Mouse (Mus musculus): ENCODE data around the gene Txlnb. TPM values are rescaled to one million over a fixed set of nuclear protein-coding genes. Genes with fewer than 3 reads are reported as not detected.
"Not testable (repeated sequence)": the region's sequence is repeated elsewhere in the genome, so short reads cannot be mapped to it uniquely, and the experiment has no call there.

Gene Txlnb
- under 1 TPM; 0.34 to 0.67 TPM for total RNA-seq (2021)

DNA sequence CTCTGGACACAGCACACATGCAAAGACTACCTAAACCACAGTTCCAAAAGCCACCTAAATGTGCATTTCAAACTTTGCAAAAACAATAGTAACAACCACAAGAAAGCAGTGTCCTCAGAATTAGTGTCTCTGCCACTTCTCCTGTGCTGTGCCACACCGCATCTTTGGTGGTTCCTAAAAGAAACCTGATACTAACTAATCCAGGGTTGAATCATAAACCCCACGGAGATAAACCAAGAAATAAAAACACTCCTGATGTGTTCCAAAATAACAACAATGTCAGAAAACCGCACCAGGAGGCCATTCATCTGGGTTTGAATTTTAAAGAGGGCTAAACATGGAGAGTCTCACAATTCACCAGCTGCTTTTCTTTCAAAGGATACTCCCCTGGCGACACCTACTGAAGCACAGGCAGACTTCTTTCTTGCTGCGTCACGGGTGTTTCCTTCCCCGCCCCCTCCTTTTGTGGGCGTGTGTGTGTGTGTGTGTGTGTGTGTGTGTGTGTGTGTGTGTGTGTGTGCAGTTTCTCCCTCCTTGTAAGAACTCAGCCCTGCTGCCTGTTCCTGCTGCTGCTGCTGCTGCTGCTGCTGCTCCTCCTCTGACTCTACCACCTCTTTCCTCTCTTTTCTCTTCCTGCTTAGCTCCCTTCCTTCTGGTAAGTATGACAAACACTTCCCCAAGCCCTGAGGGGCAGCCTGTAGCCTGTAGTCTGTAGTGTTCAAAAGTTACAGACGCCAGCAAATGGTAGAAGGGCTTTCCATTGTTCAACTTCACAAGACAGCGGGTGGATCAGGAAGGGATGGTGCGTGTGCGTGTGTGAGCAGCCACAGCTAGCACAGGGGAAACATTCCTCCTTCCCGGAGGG, at the start of gene Txlnb:
Gene Txlnb, plus strand, starts transcription at position 460 of the 865 bp plus-strand sequence.
- intact Hi-C loops (cut with DNase I): no loop called here
- peak; percentile 49 to 55 for DNase-seq (ENCODE audit: low spot score in 2 of 2)

DNA sequence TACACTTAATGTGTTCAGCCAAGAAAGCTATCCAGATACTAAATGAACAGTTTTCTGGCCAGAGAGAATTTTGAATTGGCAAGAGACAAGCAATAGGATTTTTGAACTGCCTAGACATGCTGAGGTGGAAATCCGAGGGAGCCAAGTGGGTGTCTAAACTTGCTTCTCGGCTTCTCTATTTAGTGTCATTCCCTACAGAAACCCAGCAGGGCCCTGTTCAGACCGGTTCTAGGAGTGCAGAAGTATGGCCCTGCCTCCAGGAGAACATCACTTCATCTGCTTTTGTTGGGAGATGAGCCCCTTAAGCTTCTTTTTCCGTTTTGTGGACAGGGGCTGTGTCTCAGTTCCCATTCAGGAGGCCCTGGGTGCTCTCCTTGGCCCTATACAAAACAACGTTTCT, 43.5 kb upstream of the Txlnb start:
- DNase-seq (ENCODE audit: low spot score in 2 of 2): no peak
- intact Hi-C loops (cut with DNase I): no loop called here

DNA sequence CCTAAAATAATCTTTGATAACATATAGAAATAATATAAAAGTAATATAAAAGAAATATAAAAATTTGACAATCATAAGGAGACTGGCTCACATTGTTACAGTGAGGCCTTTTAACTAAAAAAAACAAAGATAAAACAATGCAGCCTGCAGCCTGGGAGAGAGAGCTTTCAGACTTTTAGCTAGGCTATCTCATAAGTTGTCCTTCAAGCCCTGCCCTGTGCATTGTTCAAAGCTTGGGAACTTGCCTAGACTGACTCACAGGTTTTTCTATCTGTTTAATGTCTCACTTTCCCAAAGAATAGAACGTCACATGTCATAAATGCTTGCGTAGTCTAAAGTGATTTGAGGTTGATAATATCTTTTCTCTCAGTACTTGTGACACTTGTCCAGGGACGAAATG, 36.3 kb upstream of the Txlnb start:
- no peak for DNase-seq (ENCODE audit: low spot score in 2 of 2)
- intact Hi-C loops (cut with DNase I): no loop called here

DNA sequence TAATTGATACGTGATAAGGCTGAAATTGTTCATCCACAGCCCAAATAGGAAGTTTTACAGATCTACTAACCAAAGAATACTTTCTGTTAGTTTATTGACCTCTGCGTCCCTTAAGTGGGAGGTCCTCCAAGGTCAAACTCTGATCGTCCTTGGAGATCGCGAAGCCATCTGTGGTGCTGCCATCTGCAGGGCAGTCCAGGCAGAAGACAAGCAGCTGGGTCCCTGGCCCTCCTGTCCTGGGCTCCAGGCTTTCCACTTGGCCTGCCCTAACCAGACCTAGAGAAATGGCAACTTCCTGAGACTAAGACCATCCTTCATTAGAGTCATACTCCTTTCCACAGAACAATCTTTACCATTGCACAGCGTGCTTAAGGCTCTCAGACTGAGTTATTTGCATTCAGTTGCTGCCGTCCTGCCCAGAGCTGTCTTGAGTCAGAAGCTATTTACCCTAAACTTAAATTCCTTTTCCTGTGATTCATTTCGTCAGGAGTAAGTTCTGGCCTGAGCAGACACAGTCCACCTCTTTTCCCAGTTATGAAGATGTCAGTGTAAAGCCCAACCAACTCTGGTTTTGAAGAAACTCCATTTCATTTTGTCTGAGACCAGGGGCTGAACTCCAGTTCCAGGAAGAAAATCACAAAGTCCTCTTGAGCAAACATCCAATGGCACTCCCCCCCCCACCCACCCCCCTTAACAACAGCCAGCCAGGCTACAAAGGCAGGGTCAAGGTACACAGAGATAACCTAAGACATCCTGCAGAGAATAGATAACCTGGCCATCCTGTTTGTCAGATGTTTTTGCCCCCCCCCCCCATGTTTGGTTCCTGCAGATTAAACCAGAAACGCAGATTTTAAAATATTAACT, 35.0 kb upstream of the Txlnb start:
- no peak for DNase-seq (ENCODE audit: low spot score in 2 of 2)
- intact Hi-C loops (cut with DNase I): no loop called here

DNA sequence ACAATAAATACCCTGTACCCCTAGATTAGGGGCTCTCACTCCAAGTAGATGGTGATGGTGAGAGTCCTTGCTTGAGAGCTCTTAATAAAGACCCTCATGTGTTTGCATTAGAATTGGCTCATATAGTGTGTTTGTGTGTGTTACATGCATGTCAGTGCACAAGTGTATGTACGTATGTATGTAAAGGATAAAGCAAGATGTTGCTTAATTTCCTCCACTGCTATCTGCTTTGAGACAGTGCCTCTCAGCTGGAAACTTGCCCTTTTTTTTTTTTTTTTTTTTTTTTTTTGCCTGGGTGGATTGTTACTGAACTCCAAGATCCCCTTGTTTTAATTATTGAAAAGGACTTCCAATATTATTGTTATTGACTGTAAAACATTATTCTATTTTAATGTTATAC, 34.4 kb upstream of the Txlnb start:
- no peak for DNase-seq (ENCODE audit: low spot score in 2 of 2)
- intact Hi-C loops (cut with DNase I): no loop called here

DNA sequence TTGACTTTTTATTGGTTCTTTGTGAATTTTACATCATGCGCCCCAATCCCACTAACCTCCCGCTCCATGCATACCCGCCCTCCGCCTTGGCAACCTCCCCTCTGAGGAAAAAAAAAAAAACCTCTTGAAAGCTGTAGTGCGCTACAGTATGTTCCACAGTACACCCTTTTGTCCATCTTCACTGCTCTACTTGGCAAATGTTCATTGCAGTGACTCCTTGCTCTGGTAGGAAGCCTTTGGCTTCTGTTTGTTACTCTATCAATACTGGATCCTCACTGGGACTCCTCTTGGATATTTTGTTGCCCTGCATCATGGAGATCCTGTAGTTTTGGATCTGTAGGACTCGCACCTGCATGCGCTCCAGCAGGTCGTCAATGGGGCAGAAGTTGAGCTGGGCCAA, 33.1 kb upstream of the Txlnb start:
- no peak for DNase-seq (ENCODE audit: low spot score in 2 of 2)
- intact Hi-C loops (cut with DNase I): no loop called here

DNA sequence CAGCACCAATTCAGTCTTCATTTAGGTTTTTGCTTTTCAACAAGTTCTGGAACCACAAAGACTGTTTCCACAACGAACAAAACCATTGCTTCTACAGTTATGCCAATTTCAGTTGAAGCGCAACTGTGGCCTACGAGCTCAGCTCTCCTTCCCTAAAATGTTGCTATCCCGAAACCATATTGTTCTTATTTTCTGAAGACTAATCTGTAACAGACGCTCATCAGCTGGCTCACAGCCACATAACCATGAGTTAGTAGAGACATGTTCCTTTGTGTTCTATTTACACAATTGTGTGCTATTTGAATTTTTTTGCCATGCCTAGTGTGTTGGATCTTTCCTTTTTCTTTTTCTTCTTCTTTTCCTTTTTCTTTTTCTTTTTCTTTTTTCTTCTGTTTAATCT, 26.2 kb upstream of the Txlnb start:
- no peak for DNase-seq (ENCODE audit: low spot score in 2 of 2)
- intact Hi-C loops (cut with DNase I): no loop called here

DNA sequence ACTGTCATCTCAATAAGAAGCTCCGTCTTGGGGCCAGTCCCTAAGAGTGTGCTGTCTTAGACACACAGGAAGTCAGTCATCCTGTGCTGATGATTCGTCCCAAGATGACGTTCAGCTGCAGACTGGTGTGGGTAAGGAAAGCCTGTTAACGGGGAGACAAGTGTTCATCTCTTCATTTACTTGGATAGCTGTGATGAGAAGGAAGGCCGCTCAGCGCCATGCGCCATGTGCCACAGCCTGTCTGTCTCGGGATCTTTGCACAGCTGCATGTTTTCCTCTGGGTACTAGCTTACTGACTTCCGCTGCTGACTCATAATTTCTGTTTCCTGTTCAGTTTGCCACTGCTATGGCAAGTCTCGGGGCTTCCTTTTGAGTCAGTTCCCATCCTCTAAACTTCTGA, 23.7 kb upstream of the Txlnb start:
- no peak for DNase-seq (ENCODE audit: low spot score in 2 of 2)
- intact Hi-C loops (cut with DNase I): no loop called here

DNA sequence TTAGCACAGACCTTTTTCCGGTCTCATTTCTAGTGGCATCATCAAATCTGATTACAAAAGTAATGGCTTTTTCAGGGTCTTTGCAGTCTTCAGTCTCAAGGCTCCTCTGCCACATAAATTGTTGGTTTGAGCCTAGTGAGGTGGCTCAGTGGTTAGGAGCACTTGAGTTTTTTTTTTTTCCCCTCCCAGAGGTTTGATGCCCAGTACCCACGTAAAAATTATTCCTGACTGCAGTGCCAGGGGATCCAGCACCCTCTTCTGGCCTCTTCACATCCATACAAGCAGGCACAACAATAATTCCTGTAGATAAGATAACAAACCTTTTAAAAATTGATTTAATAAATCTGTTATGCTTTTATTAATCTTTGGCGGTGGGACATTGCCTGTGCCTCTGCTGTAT, 21.7 kb upstream of the Txlnb start:
- intact Hi-C loops (cut with DNase I): no loop called here

DNA sequence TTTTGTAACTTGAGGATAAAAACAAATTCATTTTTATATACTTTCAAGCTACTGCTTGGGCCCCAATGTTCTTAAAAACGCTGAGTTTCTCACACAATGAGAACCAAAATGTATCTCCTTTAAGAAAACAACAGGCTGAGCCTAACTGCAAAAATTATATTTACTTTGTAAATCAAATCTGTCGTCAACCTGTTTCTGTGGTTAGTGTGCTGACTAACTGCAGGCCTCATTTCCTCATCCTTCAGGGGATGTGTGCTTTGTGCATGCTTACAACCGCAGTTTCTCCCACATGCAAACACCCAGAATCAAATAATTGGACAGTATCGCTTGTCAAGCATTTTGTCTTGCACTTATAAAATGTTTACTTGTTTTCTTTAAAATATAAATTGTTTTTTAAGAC, 20.9 kb upstream of the Txlnb start:
- no peak for DNase-seq (ENCODE audit: low spot score in 2 of 2)
- intact Hi-C loops (cut with DNase I): no loop called here

More for the DNA sequence above, 21.7 kb upstream of the Txlnb start:
- no peak for DNase-seq (ENCODE audit: low spot score in 2 of 2)

DNA sequence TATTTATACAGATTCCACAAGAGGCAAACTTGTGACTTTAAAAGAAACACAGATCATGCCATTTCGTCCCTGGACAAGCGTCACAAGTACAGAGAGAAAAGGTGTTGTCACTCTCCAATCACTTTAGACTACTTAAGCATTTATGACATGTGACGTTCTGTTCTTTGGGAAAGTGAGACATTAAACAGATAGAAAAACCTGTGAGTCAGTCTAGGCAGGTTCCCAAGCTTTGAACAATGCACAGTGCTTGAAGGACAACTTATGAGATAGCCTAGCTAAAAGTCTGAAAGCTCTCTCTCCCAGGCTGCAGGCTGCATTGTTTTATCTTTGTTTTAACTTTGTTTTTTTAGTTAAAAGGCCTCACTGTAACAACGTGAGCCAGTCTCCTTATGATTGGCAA, 19.3 kb upstream of the Txlnb start:
- intact Hi-C loops (cut with DNase I); DNase-seq (ENCODE audit: low spot score in 2 of 2): not testable (repeated sequence)

DNA sequence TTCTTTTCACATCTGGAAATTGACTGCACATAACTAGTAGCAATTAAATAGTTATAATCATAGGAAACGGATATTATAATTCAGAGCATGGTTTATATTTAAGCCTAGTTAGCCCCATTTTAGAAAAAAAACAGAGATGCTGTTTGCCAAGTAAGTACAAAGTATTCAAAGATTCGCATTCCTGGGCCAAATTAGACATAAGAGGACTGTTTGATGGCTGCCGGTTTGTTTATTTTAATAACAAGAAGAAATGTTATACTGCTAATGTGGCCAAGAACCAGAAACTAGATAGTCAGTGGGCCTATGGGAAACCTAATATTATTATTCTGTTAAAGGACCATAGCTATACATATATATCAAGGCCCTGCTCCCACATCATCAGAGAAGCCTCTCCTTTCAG, 9.3 kb upstream of the Txlnb start:
- no peak for DNase-seq (ENCODE audit: low spot score in 2 of 2)
- intact Hi-C loops (cut with DNase I): loop anchor here (5.0 kb wide), 1 partner anchor 39 kb away; no protein-coding TSS in a partner anchor

DNA sequence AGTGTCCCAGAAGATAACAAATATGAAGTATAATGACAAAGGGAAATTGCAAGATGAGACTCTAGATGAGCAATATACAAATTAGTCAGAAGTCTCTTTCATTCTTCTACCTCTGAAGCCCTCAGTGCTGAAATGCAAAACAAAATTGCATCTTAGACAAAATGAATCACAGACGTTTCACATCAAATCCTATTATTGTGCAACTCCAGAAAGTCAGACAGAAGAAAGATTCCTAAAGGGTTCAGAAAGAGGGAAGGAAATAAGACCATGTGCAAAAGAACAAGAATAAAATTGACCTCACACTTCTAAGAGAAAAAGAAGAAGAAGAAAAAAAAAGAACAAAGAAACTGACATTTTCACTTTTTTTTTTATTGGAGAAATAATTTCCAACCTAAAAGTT, 8.1 kb upstream of the Txlnb start:
- no peak for DNase-seq (ENCODE audit: low spot score in 2 of 2)
- intact Hi-C loops (cut with DNase I): loop anchor here (5.0 kb wide), 1 partner anchor 41 kb away; no protein-coding TSS in a partner anchor

DNA sequence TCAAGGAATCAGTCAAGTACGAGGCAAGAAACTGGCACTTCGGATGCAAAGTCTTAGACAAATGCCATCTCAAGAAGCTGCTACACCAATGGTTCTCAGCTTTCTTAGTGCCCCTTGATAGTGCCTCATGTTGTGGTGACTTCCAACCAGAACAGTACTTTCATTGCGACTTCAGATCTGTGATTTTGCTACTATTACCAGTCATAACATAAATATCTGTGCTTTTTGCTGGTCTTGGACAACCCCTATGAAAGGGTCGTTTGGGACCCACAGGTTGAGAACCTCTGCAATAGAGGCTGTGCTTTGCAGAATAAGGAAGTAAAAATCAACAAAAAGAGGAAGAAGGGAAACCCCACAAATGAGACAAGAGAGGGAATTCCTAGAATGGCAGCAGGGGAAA, 7.7 kb upstream of the Txlnb start:
- no peak for DNase-seq (ENCODE audit: low spot score in 2 of 2)
- intact Hi-C loops (cut with DNase I): loop anchor here (5.0 kb wide), 1 partner anchor 41 kb away; no protein-coding TSS in a partner anchor

DNA sequence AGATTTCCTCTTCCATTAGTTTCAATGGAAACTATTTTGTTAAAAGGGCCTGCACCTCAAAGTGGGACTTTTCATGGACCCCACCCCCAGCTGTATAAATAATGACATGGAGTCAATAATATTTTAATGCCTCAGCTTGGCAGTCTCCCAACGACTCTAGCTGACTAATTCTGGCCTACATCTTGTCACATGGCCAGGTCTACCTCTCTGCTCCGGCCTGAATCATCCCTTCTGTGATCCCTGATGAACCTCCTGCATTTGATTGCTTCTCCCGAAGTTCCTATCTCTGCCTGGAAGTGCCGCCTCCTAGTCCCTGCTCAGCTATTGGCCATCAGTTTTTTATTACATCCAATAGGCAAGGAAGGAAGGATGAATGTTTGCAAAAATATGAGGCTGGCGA, 2.1 kb upstream of the Txlnb start:
- no peak for DNase-seq (ENCODE audit: low spot score in 2 of 2)
- intact Hi-C loops (cut with DNase I): no loop called here

DNA sequence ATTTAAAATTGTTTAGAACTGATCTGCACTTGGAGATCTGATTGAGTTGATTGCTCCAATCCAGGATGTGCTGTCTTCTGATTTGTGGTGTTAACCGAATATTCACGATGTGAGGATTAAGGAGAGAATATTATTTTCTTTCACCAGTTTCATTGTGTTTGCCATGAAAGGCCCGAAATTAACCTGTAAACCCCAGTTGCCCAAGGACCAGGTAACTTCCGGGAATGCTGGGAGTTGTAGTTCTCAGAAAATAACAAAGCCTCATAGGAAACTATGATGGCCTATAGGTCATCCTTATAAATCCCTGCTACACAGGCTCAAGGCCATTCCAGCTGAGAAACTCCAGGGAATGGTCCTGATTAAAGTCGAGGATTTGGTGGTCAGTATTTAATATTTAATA, 1.6 kb upstream of the Txlnb start:
- intact Hi-C loops (cut with DNase I): no loop called here
- no peak for DNase-seq (ENCODE audit: low spot score in 2 of 2)

DNA sequence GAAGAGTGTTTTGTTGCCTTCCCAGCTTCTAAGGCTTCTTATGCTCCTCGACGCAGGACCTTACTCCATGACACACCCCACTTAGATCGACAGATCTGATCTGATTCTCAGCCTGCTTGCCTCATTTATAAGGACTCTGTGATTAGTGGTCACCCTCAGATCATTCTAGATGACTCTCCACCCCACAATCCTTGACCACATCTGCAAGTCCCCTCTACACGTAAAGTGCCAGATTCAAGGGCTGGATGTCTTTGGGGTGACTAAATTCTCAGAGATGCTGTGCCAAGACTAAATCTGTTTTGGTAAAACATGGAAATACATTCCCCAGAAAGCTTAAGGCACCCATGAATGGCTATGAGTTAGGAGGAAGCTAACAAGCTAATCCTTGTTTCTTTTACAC, 799 bp upstream of the Txlnb start:
- intact Hi-C loops (cut with DNase I): no loop called here

DNA sequence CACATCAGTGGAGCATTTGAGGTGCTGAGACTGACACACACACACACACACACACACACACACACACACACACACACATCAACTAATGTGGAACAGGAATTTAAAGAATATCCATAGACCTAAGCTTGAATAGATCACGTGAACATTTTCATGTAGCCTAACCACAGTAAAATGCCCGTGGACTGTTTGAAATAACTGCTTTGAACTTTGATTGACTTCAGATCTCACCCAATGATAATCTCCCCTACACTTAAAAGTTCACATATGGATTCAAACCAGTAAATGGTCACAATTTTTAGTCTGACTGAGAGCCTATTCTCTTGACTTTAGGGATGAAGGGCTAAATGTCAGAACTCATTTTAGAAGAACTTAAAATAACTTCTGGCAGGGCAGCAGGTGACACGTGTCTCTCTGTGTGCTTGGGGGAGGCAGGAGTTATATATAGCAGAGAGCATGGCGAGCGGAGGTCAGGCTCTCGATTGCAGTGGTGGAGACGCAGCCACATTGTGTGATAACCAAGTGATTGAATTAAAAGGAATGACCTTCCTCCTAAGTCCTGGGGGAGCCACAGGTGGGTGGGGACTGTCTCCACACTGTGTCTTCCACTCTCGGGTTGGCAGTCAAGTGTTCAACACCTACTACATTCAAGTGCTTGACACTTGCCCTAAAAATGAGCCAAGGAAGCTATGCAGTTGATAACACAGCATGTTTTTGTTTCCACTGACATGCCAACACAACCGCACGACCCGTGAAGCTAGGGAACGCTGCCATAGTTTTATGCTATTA, 1.0 kb downstream of the Txlnb start:
- DNase-seq (ENCODE audit: low spot score in 2 of 2): no peak
- intact Hi-C loops (cut with DNase I): no loop called here

More for the DNA sequence above, 799 bp upstream of the Txlnb start:
- DNase-seq (ENCODE audit: low spot score in 2 of 2): no peak

DNA sequence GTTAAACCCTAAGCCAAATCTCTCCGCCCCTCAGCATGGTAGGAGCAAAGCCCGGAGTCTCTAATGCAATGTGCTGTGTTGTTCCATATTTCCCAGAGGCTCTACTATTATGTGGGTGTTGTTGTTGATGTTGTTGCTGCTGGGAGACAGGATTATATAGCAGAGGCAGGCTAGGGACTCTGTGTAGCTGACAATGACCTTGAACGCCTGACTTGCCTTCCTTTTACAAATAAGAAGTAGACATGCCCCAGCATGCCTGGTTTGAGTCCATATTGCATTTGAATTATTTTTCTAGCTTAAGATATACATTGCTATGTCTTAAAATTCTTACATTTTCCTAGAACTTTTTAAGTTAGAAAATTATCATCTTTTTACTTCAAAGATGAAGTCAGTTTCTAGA, 1.7 kb downstream of the Txlnb start:
- intact Hi-C loops (cut with DNase I): no loop called here

DNA sequence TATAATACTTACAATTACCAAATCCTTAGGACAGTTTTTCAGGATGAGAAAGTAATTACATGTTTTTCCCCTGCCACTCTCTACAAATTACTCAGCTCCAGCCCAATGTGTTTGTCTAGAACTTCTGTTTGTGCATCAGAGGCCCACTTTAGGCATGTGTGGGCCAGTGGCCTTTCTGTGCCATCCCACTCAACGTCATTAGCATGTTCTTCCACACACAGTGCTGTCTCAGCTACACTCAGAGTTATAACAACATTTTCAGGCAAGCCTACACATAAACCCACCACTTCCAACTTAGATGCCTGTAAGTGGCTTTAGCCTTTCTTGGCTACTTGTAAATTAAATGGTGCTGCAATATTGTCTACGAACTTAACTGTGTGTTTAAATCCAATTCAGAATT, 5.8 kb downstream of the Txlnb start:
- intact Hi-C loops (cut with DNase I): no loop called here
- DNase-seq (ENCODE audit: low spot score in 2 of 2): peak in 1 of 2 experiments; percentile 31

More for the DNA sequence above, 1.7 kb downstream of the Txlnb start:
- no peak for DNase-seq (ENCODE audit: low spot score in 2 of 2)
